Mouse (Mus musculus): Measurements from ENCODE around the gene Gm8180. TPM values are rescaled to one million over a fixed set of nuclear protein-coding genes. Genes with fewer than 3 reads are reported as not detected.
"Not testable (repeated sequence)": the region's sequence is repeated elsewhere in the genome, so short reads cannot be mapped to it uniquely, and the experiment has no call there.

Gene Gm8180
- not detected in 2 replicates for polyA plus RNA-seq (2015; fragmentation: Nextera tagmentation; extraction: Ambion mirVana)

- not testable (repeated sequence) for H3K27ac ChIP-seq; H3K36me3 ChIP-seq; H3K27me3 ChIP-seq; H3K4me1 ChIP-seq (replicated peaks); H3K9me3 ChIP-seq (replicated peaks); H3K4me2 ChIP-seq; H3K9ac ChIP-seq; H3K4me3 ChIP-seq; ATAC-seq (replicated peaks; ENCODE audit: insufficient number of reproducible peaks, insufficient read depth, low FRiP score, low read depth)
- 79% methylated on average over 3 of the region's 3 CpGs for WGBS
Measured at GRCm38 (mm10) chr14:43784645-43785044, at the start of gene Gm8180. Gene Gm8180 (minus strand): TSS chr14:43784745.

- WGBS = 38% methylated on average over 1 of the region's 1 CpGs
- H3K9ac ChIP-seq; ATAC-seq (replicated peaks; ENCODE audit: insufficient number of reproducible peaks, insufficient read depth, low FRiP score, low read depth); H3K4me2 ChIP-seq; H3K27ac ChIP-seq; H3K4me3 ChIP-seq; H3K9me3 ChIP-seq (replicated peaks); H3K4me1 ChIP-seq (replicated peaks); H3K27me3 ChIP-seq; H3K36me3 ChIP-seq: not testable (repeated sequence)
Measured at GRCm38 (mm10) chr14:43830385-43830784, 45.8 kb upstream of the Gm8180 start.

- WGBS = 73% methylated on average over 6 of the region's 6 CpGs
- H3K4me3 ChIP-seq; ATAC-seq (replicated peaks; ENCODE audit: insufficient number of reproducible peaks, insufficient read depth, low FRiP score, low read depth); H3K4me1 ChIP-seq (replicated peaks); H3K9ac ChIP-seq; H3K27me3 ChIP-seq; H3K36me3 ChIP-seq; H3K9me3 ChIP-seq (replicated peaks); H3K27ac ChIP-seq; H3K4me2 ChIP-seq: not testable (repeated sequence)
Measured at GRCm38 (mm10) chr14:43824176-43824575, 39.6 kb upstream of the Gm8180 start.

GRCm38 (mm10) chr14:43821869-43822268 lies 37.3 kb upstream of the Gm8180 start:
- not testable (repeated sequence) for H3K9me3 ChIP-seq (replicated peaks); H3K27me3 ChIP-seq; ATAC-seq (replicated peaks; ENCODE audit: insufficient number of reproducible peaks, insufficient read depth, low FRiP score, low read depth); H3K9ac ChIP-seq; H3K4me3 ChIP-seq; H3K4me1 ChIP-seq (replicated peaks); H3K36me3 ChIP-seq; H3K27ac ChIP-seq; H3K4me2 ChIP-seq
- 63% methylated on average over 1 of the region's 2 CpGs for WGBS

GRCm38 (mm10) chr14:43812458-43812857 lies 27.9 kb upstream of the Gm8180 start:
- not testable (repeated sequence) for H3K4me3 ChIP-seq; H3K27ac ChIP-seq; H3K9ac ChIP-seq; H3K4me1 ChIP-seq (replicated peaks); H3K27me3 ChIP-seq; ATAC-seq (replicated peaks; ENCODE audit: insufficient number of reproducible peaks, insufficient read depth, low FRiP score, low read depth); H3K4me2 ChIP-seq; H3K36me3 ChIP-seq; H3K9me3 ChIP-seq (replicated peaks)
- WGBS = 66% methylated on average over 8 of the region's 9 CpGs

GRCm38 (mm10) chr14:43808142-43808541 lies 23.6 kb upstream of the Gm8180 start:
- not testable (repeated sequence) for H3K4me1 ChIP-seq (replicated peaks); H3K27ac ChIP-seq; H3K4me2 ChIP-seq; ATAC-seq (replicated peaks; ENCODE audit: insufficient number of reproducible peaks, insufficient read depth, low FRiP score, low read depth); H3K9ac ChIP-seq; H3K4me3 ChIP-seq; H3K27me3 ChIP-seq; H3K36me3 ChIP-seq; H3K9me3 ChIP-seq (replicated peaks)
- 59% methylated on average over 4 of the region's 4 CpGs for WGBS

GRCm38 (mm10) chr14:43804435-43804834 lies 19.9 kb upstream of the Gm8180 start:
- not testable (repeated sequence) for H3K9me3 ChIP-seq (replicated peaks); H3K4me1 ChIP-seq (replicated peaks); H3K27ac ChIP-seq; H3K27me3 ChIP-seq; H3K4me3 ChIP-seq; ATAC-seq (replicated peaks; ENCODE audit: insufficient number of reproducible peaks, insufficient read depth, low FRiP score, low read depth); H3K4me2 ChIP-seq; H3K36me3 ChIP-seq; H3K9ac ChIP-seq
- 12% methylated on average over 7 of the region's 7 CpGs for WGBS

GRCm38 (mm10) chr14:43796905-43797470 lies 12.4 kb upstream of the Gm8180 start:
- not testable (repeated sequence) for H3K27me3 ChIP-seq; H3K9ac ChIP-seq; H3K27ac ChIP-seq; H3K9me3 ChIP-seq (replicated peaks); H3K4me1 ChIP-seq (replicated peaks); H3K36me3 ChIP-seq
- ATAC-seq (replicated peaks; ENCODE audit: insufficient number of reproducible peaks, insufficient read depth, low FRiP score, low read depth) = 0 out of 2 replicates have a peak, but pooled peaks have one; percentile 47
- 9% methylated on average over 23 of the region's 23 CpGs for WGBS
- Histone ChIP-seq H3K4me2 (peak overlapping the region; percentile 60), H3K4me3 (peak overlapping the region; percentile 32)

GRCm38 (mm10) chr14:43796069-43796904 lies 11.7 kb upstream of the Gm8180 start:
- Histone ChIP-seq H3K36me3 (no peaks in the 10 kb centered on the region), H3K4me3 (peak overlapping the region; percentile 32), H3K4me1 (replicated peaks) (0 out of 2 replicates have a peak, but pooled peaks cover 4% of the 10 kb centered on the region), H3K9me3 (replicated peaks) (no peaks in the 10 kb centered on the region), H3K27me3 (no peaks in the 10 kb centered on the region), H3K9ac (no peak overlapping the region), H3K27ac (no peak overlapping the region), H3K4me2 (peak overlapping the region; percentile 60)
- ATAC-seq (replicated peaks; ENCODE audit: insufficient number of reproducible peaks, insufficient read depth, low FRiP score, low read depth) = no peak
- 14% methylated on average over 14 of the region's 14 CpGs for WGBS

GRCm38 (mm10) chr14:43793811-43794210 lies 9.3 kb upstream of the Gm8180 start:
- H3K27ac ChIP-seq; H3K27me3 ChIP-seq; ATAC-seq (replicated peaks; ENCODE audit: insufficient number of reproducible peaks, insufficient read depth, low FRiP score, low read depth): not testable (repeated sequence)

GRCm38 (mm10) chr14:43747566-43747965 lies 37.0 kb downstream of the Gm8180 start, which contains the start of gene Gm6526:
Gene Gm6526 (plus strand): TSS chr14:43747866.
- WGBS = 74% methylated on average over 4 of the region's 4 CpGs
- H3K27ac ChIP-seq; H3K4me2 ChIP-seq; H3K9me3 ChIP-seq (replicated peaks); H3K27me3 ChIP-seq; H3K4me1 ChIP-seq (replicated peaks); H3K36me3 ChIP-seq; H3K4me3 ChIP-seq; ATAC-seq (replicated peaks; ENCODE audit: insufficient number of reproducible peaks, insufficient read depth, low FRiP score, low read depth); H3K9ac ChIP-seq: not testable (repeated sequence)

More at GRCm38 (mm10) chr14:43793811-43794210, 9.3 kb upstream of the Gm8180 start:
- H3K36me3 ChIP-seq; H3K4me3 ChIP-seq; H3K4me1 ChIP-seq (replicated peaks); H3K9me3 ChIP-seq (replicated peaks); H3K9ac ChIP-seq; H3K4me2 ChIP-seq: not testable (repeated sequence)
- 56% methylated on average over 5 of the region's 5 CpGs for WGBS
